Mouse (Mus musculus) ES-Bruce4 (cell line): Measurements from ENCODE around the gene Elac2.

Source experiments
- CTCF ChIP-seq: IDR thresholded peaks from one replicate; pipeline ENCODE4 v1.8.1; 2011; ENCODE audit warnings: low read depth, low read length
- EP300 ChIP-seq: IDR thresholded peaks from 2 replicates; pipeline ENCODE4 v1.6.1; 2011; ENCODE audit warnings: low read depth, low read length; ENCODE audit not compliant: insufficient read depth
- POLR2A ChIP-seq: IDR thresholded peaks from one replicate; pipeline ENCODE4 v1.8.1; 2011; ENCODE audit warnings: low read length; ENCODE audit not compliant: insufficient read depth

GRCm38 (mm10) chr11:65032221-65032620 lies 53.4 kb downstream of the Elac2 start:
- TF ChIP-seq CTCF, result no peak
- TF ChIP-seq POLR2A, result no peak
- TF ChIP-seq EP300, result no peak
